Mouse (Mus musculus) left cerebral cortex, postnatal 14 days (tissue): ENCODE measurements at regions not wholly inside any gene's neighbourhood (a gene's known extent, or its start where the extent isn't known, plus 50 kb on each side); places are given as distances from the start of the nearest gene placed in this dataset.
"Not testable (repeated sequence)": the region's sequence is repeated elsewhere in the genome, so short reads cannot be mapped to it uniquely, and the experiment has no call there.

Source experiments
- DNase-seq, 2 experiments: peaks; one replicate each; pipeline ENCODE4 v3.0.0; 2021 to 2022; ENCODE audit warnings: low spot score in 2 of 2, mixed read lengths in 1 of 2
- intact Hi-C: fragments of 180-260 bp; cut with DNase I; formaldehyde crosslinking; loops from one replicate; pipeline ENCODE4 v1.15.1; 2025

DNA sequence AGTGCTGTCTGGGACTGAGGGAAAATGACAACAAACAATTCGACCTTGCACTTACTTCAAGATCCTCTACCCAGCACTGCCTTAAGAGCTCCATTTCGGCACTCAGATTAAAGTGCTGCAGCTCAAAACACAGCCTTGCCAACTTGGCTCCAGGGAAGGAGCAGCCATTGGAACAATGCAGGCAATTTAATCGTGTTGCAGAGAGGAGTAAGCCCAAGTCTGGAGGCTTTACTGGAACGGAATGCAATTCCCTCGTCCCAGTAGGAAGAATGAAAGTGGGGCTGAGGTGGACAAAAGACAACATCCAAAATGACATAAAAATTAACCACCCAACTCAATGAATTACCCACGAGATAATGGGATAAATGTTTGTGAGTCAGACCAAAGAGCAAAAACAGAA lies 273.0 kb downstream of the Hace1 start:
- no peak for DNase-seq
- intact Hi-C loops: no loop called here

DNA sequence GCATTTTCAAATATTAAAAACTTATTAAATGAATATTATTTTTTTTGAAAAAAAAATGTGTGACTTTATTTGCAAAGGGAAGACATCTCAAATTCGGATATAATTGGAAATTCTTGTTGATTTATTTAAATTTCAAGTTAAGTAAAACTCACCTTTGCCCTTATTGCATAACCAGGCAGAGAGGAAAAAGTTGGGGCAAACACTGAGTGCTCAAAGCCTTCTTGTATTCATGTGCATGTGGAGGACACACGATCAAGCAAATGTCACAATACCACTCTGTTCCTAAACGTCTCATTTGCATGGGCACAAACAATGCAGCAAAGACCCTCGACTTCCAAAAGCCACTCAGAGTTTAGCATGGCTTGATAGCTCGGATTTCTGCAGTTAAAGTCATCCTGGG lies 275.1 kb downstream of the Hace1 start:
- intact Hi-C loops: no loop called here
- DNase-seq: no peak

GRCm38 (mm10) chr10:45855514-45855913 lies 277.9 kb downstream of the Hace1 start:
- DNase-seq: no peak
- intact Hi-C loops: no loop called here

DNA sequence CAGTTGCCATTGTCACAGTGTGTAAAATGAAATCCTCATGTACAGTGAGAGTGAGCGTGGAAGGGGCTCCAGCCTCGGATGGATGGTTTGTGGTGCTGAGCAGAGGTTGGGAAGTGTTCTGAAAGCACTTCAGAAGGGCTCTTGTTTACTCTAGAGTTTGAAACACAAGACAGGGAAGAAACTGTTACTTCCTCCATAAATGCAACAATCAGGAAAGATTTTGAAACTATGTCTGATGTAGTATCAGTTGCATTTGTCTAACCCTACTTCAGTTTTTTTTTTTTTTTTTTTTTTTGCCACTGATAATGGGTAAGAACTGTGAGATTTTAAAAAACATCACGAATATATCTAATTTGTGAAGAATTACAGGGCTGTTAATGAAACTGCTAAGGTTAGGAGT lies 281.5 kb downstream of the Hace1 start:
- intact Hi-C loops: no loop called here
- no peak for DNase-seq

GRCm38 (mm10) chr10:45859909-45860308 lies 282.3 kb downstream of the Hace1 start:
- no peak for DNase-seq
- intact Hi-C loops: no loop called here

GRCm38 (mm10) chr10:45860696-45861095 lies 283.1 kb downstream of the Hace1 start:
- intact Hi-C loops: no loop called here
- no peak for DNase-seq

- intact Hi-C loops: no loop called here
- DNase-seq: no peak
Observed at GRCm38 (mm10) chr10:45865793-45866192, 288.2 kb downstream of the Hace1 start.

- no peak for DNase-seq
- intact Hi-C loops: no loop called here
Observed at GRCm38 (mm10) chr10:45866860-45867259, 289.2 kb downstream of the Hace1 start.

- DNase-seq: no peak
- intact Hi-C loops: no loop called here
Observed at GRCm38 (mm10) chr10:45871028-45871427, 293.4 kb downstream of the Hace1 start.

- no peak for DNase-seq
- intact Hi-C loops: no loop called here
Observed at GRCm38 (mm10) chr10:45872007-45872890, 294.6 kb downstream of the Hace1 start.

DNA sequence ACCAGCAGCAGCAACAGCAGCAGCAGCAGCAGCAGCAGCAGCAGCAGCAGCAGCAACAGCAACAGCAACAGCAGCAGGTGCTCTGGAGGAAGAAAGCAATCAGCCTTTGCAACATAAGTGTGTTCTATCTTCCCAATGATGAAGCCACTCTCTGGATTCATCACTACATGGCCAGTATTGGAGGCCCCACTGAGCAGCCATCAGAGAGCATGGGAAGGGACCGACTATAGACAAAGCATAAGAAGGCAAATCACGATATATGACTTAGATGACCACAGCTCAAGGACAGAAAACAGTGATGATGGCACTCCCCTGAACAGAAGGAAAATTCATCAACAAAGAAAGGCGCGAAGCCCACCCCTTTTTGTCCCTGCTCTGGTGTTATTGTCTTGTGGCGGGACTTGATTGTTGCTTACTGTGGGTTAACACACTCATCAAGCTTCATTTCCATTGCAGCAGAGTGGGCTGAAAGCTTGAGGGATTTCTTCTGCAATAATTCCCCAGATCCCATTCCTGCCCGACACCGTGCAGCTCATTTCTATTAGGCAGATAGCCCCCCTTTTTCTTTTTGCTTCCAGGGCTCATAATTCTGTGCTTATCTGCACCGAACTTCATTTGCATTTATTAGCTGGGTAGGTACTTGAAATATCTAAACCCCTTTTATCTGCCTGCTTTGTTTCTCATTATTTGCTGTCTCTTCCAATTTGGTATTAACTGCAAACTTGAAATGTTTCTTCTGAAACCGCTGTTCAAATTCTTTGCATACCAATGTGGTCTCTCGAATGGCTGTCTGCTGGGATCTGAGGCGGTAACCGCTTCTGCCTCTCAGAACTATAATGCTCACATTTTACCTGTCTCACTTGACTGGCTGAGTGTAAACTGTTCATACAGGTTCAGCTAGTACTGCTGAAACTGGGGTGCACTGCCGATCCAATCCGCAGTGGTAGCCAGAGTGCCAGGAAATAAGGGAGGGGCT lies 296.5 kb downstream of the Hace1 start:
- no peak for DNase-seq
- intact Hi-C loops: no loop called here

GRCm38 (mm10) chr10:45875287-45875686 lies 297.7 kb downstream of the Hace1 start:
- intact Hi-C loops, DNase-seq: not testable (repeated sequence)

- DNase-seq: no peak
- intact Hi-C loops: no loop called here
Observed at GRCm38 (mm10) chr10:45883745-45884144, 306.1 kb downstream of the Hace1 start.

- intact Hi-C loops: no loop called here
- DNase-seq: no peak
Observed at GRCm38 (mm10) chr10:45886636-45887035, 309.0 kb downstream of the Hace1 start.

DNA sequence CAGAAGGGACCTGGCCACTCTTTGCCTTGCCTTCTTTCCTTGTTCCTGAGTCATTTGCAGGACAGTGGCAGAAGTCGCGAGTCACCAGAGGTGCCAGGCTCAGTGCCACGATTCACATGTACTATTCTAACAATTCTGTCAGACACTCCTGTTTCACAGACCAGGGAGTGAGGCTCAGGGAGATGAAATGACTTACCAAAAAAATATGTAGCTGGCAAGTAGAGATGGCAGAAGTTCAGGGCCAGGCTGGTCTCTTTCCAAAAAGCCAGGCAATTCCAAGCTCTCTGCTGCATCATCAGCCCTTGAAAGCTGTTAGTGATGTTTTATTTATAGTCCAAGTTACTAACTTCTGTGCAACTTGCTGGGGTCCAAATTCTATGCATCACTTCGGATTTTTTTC lies 311.2 kb downstream of the Hace1 start:
- DNase-seq: peak; percentile 19 to 30
- intact Hi-C loops: no loop called here

DNA sequence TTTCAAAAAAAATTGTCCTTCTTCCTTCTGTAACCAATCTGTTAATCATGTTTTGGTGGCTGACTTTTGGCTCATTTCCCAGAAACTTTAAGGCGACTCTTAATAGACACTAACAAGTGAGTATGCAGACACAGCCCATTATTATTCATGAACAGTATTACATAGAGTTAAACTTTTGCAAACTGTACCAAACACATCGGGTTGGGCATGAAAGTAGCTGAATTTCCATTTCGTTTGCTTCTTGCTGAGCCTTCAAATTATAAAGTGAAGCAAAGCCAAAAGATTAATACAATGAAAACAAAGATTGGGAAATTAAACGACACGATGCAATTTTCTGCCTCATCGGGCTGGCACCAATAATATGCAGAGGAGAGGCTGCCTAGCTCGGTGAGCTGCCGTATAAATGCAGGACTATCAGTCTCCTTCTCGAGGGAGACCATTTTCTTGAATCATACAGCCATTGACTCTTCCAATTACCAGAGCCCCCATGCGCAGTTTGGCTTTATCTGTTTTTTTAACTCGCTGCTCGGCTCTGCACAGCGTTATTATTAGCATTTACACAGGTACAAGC lies 311.8 kb downstream of the Hace1 start:
- intact Hi-C loops: no loop called here
- DNase-seq: no peak

- intact Hi-C loops: no loop called here
- no peak for DNase-seq
Observed at GRCm38 (mm10) chr10:45890088-45890626, 312.5 kb downstream of the Hace1 start.

DNA sequence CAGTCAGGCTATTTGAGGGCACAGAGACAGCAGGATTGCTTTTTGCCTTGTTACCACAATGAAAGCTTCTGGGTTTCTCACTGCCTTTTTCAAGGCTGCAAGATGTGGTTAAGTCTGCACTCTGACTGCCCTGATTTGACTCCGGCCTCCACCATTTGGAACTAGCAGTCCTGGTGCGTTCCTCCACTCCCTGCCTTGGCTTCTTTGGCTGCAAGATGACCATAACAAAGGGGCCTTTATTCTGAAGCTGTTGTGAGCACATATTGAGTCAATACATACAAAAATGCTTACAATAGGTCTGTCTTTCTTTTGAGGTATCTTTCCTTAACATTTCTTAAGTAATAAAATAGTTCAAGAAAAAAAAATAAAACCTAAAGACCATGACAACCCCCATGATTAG lies 314.8 kb downstream of the Hace1 start:
- DNase-seq: no peak
- intact Hi-C loops: no loop called here

DNA sequence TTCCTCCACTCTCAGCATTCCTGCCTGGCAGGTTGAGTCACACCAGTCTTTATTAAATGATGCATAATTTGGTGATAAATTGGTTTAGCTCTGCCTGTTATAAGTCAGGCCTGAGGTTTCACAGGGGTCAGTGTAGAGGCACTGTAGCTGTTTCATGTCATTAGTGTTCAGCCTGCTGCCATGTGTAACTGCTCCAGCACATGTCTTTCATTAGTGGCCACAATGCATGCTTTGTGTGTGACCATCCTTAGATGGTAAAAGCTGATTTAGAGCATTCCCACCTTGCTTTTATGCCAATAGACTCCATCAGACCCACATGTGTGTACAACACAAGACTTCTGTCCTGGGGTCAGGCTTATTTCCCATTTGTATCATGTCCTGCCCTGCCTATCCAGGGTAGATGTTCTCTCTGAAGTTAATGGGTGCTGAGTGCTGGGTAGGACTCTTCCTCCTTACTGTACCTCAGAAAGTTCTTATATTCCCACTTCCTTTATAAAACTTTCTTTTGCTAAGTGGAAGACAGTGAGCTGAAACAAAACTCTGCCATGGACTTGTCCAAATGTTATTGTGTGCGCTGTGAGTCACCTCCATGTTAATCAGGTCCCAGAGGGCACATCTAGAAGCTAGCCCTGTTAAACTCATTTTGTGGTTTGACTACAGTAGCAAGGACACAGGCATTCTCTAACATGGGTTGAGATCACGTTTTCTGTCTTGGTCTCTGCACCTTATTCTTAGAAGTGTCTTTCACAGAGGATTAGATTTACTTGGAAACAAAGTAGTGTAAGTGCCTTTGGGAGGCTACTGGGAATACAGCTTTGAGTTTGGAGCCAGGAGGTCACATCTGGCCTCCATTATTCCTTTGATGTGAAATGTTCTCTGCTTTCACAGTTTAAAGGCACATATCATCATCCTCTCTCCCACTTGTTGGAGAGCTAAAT lies 316.5 kb downstream of the Hace1 start:
- intact Hi-C loops: no loop called here
- no peak for DNase-seq
